Mouse (Mus musculus): ENCODE measurements around the gene Olfr839-ps1. TPM values are rescaled to one million over a fixed set of nuclear protein-coding genes. Genes with fewer than 3 reads are reported as not detected.

The Olfr839-ps1 gene
- polyA plus RNA-seq (2015; fragmentation: Nextera tagmentation; extraction: Ambion mirVana), result 0.03 TPM in 1 of 2 replicates, not detected in the other

DNA sequence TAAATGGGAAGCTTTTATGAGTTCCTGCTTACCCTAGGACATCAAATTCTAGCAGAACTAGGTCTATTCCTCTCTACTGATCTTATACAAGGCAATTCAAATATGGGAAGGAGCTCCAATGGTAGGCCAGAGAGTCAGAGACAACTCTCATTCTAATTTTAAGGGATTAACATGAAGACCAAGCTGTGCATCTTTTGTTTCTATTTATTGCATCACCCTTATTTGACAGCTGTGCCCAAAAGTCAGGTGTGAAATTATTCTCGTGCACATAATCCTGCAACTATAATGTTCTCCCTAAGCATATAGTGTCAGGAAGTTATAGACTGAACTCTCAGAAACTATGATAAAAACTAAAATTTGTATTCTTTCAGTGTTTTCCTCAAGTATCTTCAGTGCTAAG, at the start of gene Olfr839-ps1:
Gene Olfr839-ps1 (minus strand): TSS at position 101 of the 400 bp plus-strand sequence.
- Histone ChIP-seq H3K27me3 (no peaks in the 10 kb centered on the region), H3K4me1 (no peaks in the 10 kb centered on the region), H3K9me3 (replicated peaks) (no peaks in the 10 kb centered on the region), H3K9ac (no peak within 1 kb of the TSS), H3K36me3 (no peaks in the 10 kb centered on the region), H3K27ac (replicated peaks) (no peak within 1 kb of the TSS), H3K4me3 (replicated peaks) (no peak within 1 kb of the TSS), H3K4me2 (replicated peaks) (no peak within 1 kb of the TSS)
- no peak for ATAC-seq (ENCODE audit: insufficient number of reproducible peaks, low FRiP score, low TSS enrichment, low read depth)
- WGBS, result 81% methylated on average over 1 of the region's 1 CpGs

DNA sequence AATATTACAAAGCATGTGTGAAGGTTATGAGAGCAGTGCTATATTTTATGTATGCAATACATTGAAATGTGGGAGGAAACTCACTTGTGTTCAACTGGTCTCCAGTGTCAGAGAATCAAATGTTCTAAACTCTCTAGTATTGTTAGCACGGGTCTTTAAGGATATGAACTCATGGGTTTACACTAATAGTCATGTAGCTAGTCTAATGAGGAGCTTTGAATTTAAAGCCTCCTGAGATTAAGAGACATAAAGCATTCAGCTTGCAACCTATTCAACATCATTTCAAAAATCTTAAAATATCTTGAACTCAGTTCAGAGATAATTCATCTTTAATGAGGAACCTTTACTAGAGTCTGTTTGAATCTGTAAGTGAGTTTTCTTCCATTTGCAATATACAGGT, 41.1 kb downstream of the Olfr839-ps1 start, which contains the start of gene Olfr837:
Gene Olfr837 (plus strand): TSS at position 301 of the 400 bp plus-strand sequence.
- H3K9me3 ChIP-seq (replicated peaks), result no peaks in the 10 kb centered on the region
- H3K27me3 ChIP-seq, result no peaks in the 10 kb centered on the region
- no peaks in the 10 kb centered on the region for H3K36me3 ChIP-seq
- H3K9ac ChIP-seq, result no peak within 1 kb of the TSS
- H3K4me2 ChIP-seq (replicated peaks), result no peak within 1 kb of the TSS
- ATAC-seq (ENCODE audit: insufficient number of reproducible peaks, low FRiP score, low TSS enrichment, low read depth), result no peak
- no peak within 1 kb of the TSS for H3K27ac ChIP-seq (replicated peaks)
- H3K4me1 ChIP-seq, result no peaks in the 10 kb centered on the region
- H3K4me3 ChIP-seq (replicated peaks), result no peak within 1 kb of the TSS
- 68% methylated on average over 1 of the region's 1 CpGs for WGBS

DNA sequence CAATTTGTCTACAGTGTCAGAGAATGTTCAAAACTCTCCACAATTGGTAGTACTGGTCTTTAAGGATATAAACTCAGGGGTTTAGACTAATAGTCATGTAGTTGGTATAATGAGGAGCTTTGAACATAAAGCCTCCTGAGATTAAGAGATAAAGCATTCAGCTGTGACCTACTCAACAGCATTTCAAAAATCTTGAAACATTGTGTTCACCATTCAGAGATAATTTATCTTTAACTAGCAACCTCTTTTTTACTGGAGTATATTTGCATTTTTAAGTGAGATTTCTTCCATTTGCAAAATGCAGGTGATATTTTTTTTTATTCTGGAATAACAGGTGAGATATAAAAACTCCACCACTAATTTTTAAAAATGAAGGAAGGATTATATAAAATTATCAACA, 57.0 kb downstream of the Olfr839-ps1 start, which contains the start of gene Olfr836:
Gene Olfr836 (plus strand): TSS at position 301 of the 400 bp plus-strand sequence.
- Histone ChIP-seq H3K27me3 (no peaks in the 10 kb centered on the region), H3K9me3 (replicated peaks) (no peaks in the 10 kb centered on the region), H3K9ac (no peak within 1 kb of the TSS), H3K4me2 (replicated peaks) (no peak within 1 kb of the TSS), H3K36me3 (no peaks in the 10 kb centered on the region), H3K27ac (replicated peaks) (no peak within 1 kb of the TSS), H3K4me3 (replicated peaks) (no peak within 1 kb of the TSS), H3K4me1 (no peaks in the 10 kb centered on the region)
- no peak for ATAC-seq (ENCODE audit: insufficient number of reproducible peaks, low FRiP score, low TSS enrichment, low read depth)

Other genes with a start within 250 kb of the Olfr839-ps1 start
- gene Olfr832, start 240.2 kb downstream of the Olfr839-ps1 start, polyA plus RNA-seq (2015; fragmentation: Nextera tagmentation; extraction: Ambion mirVana), result not detected in 2 replicates
- gene Olfr834, start 189.3 kb downstream of the Olfr839-ps1 start, polyA plus RNA-seq (2015; fragmentation: Nextera tagmentation; extraction: Ambion mirVana), result not detected in 2 replicates
- not detected in 2 replicates for gene Olfr835, start 144.6 kb downstream of the Olfr839-ps1 start, polyA plus RNA-seq (2015; fragmentation: Nextera tagmentation; extraction: Ambion mirVana)
- not detected in 2 replicates for gene Olfr836, start 56.9 kb downstream of the Olfr839-ps1 start, polyA plus RNA-seq (2015; fragmentation: Nextera tagmentation; extraction: Ambion mirVana)
- not detected in 2 replicates for gene Olfr837, start 41.0 kb downstream of the Olfr839-ps1 start, polyA plus RNA-seq (2015; fragmentation: Nextera tagmentation; extraction: Ambion mirVana)
- not detected in 2 replicates for gene Olfr843, start 74.7 kb upstream of the Olfr839-ps1 start, polyA plus RNA-seq (2015; fragmentation: Nextera tagmentation; extraction: Ambion mirVana)
- 0.09 TPM in 1 of 2 replicates, not detected in the other for gene Olfr844, start 139.0 kb upstream of the Olfr839-ps1 start, polyA plus RNA-seq (2015; fragmentation: Nextera tagmentation; extraction: Ambion mirVana)
- not detected in 2 replicates for gene Olfr845, start 159.1 kb upstream of the Olfr839-ps1 start, polyA plus RNA-seq (2015; fragmentation: Nextera tagmentation; extraction: Ambion mirVana)
- not detected in 2 replicates for gene Olfr846, start 186.7 kb upstream of the Olfr839-ps1 start, polyA plus RNA-seq (2015; fragmentation: Nextera tagmentation; extraction: Ambion mirVana)
- gene Olfr847, start 201.4 kb upstream of the Olfr839-ps1 start, polyA plus RNA-seq (2015; fragmentation: Nextera tagmentation; extraction: Ambion mirVana), result 0.23 TPM in 1 of 2 replicates, not detected in the other

All from embryonic facial prominence, embryonic 15.5 days (tissue).